Mouse (Mus musculus) right cerebral cortex, postnatal 36 days (tissue): ENCODE data around the gene Tns1.

Source experiments
- DNase-seq, 2 experiments: peaks; one replicate each; pipeline ENCODE4 v3.0.0; 2022; ENCODE audit warnings: low spot score in 2 of 2, mixed read lengths in 1 of 2

Tns1 gene

GRCm38 (mm10) chr1:74058771-74059170 lies 65.5 kb downstream of the Tns1 start:
- DNase-seq: no peak

GRCm38 (mm10) chr1:74058309-74058708 lies 65.9 kb downstream of the Tns1 start:
- no peak for DNase-seq

GRCm38 (mm10) chr1:74057501-74057900 lies 66.7 kb downstream of the Tns1 start:
- no peak for DNase-seq

- no peak for DNase-seq
These were observed 68.7 kb downstream of the Tns1 start for GRCm38 (mm10) chr1:74055552-74055951.

GRCm38 (mm10) chr1:74054471-74054870 lies 69.8 kb downstream of the Tns1 start:
- no peak for DNase-seq

- DNase-seq: no peak
These were observed 70.2 kb downstream of the Tns1 start for GRCm38 (mm10) chr1:74054007-74054406.

- no peak for DNase-seq
These were observed 71.2 kb downstream of the Tns1 start for GRCm38 (mm10) chr1:74053068-74053467.

- DNase-seq: no peak
These were observed 72.9 kb downstream of the Tns1 start for GRCm38 (mm10) chr1:74051349-74051748.

GRCm38 (mm10) chr1:74049430-74049829 lies 74.8 kb downstream of the Tns1 start:
- no peak for DNase-seq

GRCm38 (mm10) chr1:74047722-74048121 lies 76.5 kb downstream of the Tns1 start:
- no peak for DNase-seq

- no peak for DNase-seq
These were observed 76.9 kb downstream of the Tns1 start for GRCm38 (mm10) chr1:74047311-74047710.

- DNase-seq: no peak
These were observed 79.2 kb downstream of the Tns1 start for GRCm38 (mm10) chr1:74045034-74045433.

GRCm38 (mm10) chr1:74044421-74044820 lies 79.8 kb downstream of the Tns1 start:
- no peak for DNase-seq

GRCm38 (mm10) chr1:74043584-74044105 lies 80.6 kb downstream of the Tns1 start:
- no peak for DNase-seq

GRCm38 (mm10) chr1:74042711-74043467 lies 81.4 kb downstream of the Tns1 start:
- DNase-seq: no peak

GRCm38 (mm10) chr1:74041692-74042091 lies 82.6 kb downstream of the Tns1 start:
- DNase-seq: no peak

- no peak for DNase-seq
These were observed 83.1 kb downstream of the Tns1 start for GRCm38 (mm10) chr1:74041178-74041577.

- no peak for DNase-seq
These were observed 87.5 kb downstream of the Tns1 start for GRCm38 (mm10) chr1:74036560-74037390.

GRCm38 (mm10) chr1:74035912-74036489 lies 88.2 kb downstream of the Tns1 start:
- no peak for DNase-seq

GRCm38 (mm10) chr1:74035487-74035886 lies 88.8 kb downstream of the Tns1 start:
- no peak for DNase-seq

- DNase-seq: no peak
These were observed 89.5 kb downstream of the Tns1 start for GRCm38 (mm10) chr1:74034736-74035135.

- no peak for DNase-seq
These were observed 90.0 kb downstream of the Tns1 start for GRCm38 (mm10) chr1:74034211-74034610.
